Mouse (Mus musculus): Measurements from ENCODE around the gene Plac9a.
"Not testable (repeated sequence)": the region's sequence is repeated elsewhere in the genome, so short reads cannot be mapped to it uniquely, and the experiment has no call there.

DNA sequence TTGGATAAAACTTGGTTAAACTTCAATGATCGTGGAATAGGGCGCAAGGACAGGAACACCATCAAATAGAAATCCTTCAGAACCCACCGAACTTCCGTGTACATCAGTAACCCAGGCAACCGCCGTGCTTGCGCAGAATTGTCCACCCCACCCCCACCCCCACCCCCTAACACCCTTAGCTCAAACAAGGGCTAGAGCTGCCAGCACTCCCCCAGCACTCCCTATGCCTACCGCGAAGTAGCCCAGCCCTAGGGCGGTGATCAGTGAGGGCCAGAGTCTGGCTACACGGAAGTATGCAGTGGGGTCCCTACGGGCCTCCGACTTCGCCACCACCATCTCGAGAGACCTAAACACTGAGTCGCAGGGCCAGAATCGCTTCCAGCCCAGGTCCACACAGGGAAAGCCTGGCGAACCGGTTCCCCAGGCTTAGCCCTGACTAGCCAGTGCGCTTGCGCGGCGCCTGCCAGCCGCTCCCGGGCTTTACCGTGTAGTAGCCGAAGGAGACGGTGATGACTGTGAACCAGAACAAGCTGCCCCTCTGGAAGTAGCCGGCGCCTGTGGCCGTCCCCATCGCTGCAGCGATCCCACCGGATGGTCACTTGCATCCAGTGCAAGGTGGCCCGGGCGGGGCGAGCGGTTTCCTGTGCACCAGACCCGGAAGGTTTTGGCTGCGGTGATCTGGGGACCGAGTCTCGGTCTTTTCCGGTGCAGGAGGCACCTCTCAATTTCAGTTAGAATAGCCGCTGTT, 24.1 kb upstream of the Plac9a start:
- TF ChIP-seq CTCF, EP300 (IDR thresholded peaks at IDR 0.05; ENCODE audit: low read depth): not testable (repeated sequence)
